Mouse (Mus musculus): ENCODE data around the gene Thada. TPM values are rescaled to one million over a fixed set of nuclear protein-coding genes. Genes with fewer than 3 reads are reported as not detected.

Gene Thada
- polyA plus RNA-seq, 1 experiment from 2014 or later, result 4.1 TPM

DNA sequence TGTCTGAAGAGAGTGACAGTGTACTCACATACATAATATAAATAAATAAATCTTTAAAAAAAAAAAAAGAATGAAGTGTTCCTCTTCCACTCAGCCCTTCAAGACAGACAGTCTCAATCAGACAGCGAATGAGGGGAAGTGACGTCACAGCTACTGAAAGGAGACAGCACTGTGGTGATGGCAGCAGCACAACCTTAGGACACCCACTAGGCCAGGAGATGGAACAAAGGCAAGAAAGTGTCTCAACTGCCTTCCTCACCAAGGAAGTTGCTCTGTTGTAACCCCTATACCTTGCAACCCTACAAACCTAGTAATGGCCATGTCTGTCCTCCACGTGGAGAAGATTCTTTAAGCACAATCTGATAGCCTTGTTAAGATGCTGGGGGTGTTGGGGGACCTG is 125.4 kb downstream of the Thada start:
- Histone ChIP-seq H3K9me3 (replicated peaks) (no peaks in the 10 kb centered on the region), H3K9ac (no peak overlapping the region), H3K4me3 (no peak overlapping the region), H3K4me2 (no peak overlapping the region), H3K27ac (no peak overlapping the region), H3K27me3 (no peaks in the 10 kb centered on the region), H3K4me1 (replicated peaks) (peaks cover 4% of the 10 kb centered on the region; the same call in 1 of the 2 replicates), H3K36me3 (no peaks in the 10 kb centered on the region; the same call in 1 of the 2 replicates)
- ATAC-seq (replicated peaks; ENCODE audit: insufficient number of reproducible peaks, insufficient read depth, low FRiP score, low read depth), result no peak
- WGBS, result 91% methylated on average over 3 of the region's 3 CpGs

DNA sequence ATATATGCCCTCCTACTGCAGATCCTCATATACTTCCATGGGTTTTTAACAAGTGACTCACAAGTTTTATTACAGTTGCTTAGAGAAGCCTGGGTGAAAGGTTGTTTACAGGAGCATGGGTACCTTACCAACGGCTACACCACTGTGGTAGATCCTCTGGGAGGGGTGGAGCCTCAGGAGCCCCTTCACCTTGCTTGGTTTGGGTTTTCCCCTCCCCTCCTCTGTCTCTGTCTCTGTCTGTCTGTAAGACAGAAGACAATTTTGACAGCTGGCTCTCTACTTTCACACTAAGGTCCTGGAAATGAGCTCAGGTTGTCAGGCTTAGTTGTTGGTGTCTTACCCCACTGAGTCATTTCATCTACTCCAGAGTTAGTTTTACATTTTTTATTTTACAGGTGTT is 130.0 kb downstream of the Thada start:
- Histone ChIP-seq H3K27ac (no peak overlapping the region), H3K4me3 (no peak overlapping the region), H3K9ac (no peak overlapping the region), H3K27me3 (no peaks in the 10 kb centered on the region), H3K36me3 (peaks cover 12% of the 10 kb centered on the region; the same call in 1 of the 2 replicates), H3K9me3 (replicated peaks) (no peaks in the 10 kb centered on the region), H3K4me1 (replicated peaks) (no peaks in the 10 kb centered on the region), H3K4me2 (no peak overlapping the region)
- 79% methylated on average over 1 of the region's 1 CpGs for WGBS
- ATAC-seq (replicated peaks; ENCODE audit: insufficient number of reproducible peaks, insufficient read depth, low FRiP score, low read depth), result no peak

DNA sequence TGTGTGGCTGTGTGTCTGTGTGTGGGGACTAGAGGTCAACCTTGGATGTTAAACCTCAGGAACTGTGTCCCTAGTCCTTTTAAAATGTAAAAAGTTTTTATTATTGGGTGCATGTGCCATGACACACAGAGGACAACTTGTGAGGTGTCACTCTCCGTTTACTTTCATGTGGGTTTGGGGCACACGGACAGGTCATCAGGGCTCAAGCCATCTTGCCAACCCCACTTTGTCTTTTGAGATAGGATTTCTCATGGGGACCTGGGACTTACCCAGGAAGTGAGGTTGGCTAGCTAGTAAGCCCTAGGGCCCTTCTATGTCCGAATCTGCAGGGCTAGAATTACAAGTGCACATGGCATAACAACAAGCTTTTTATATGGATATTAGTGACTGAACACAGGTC is 130.9 kb downstream of the Thada start:
- Histone ChIP-seq H3K4me3 (no peak overlapping the region), H3K27me3 (no peaks in the 10 kb centered on the region), H3K36me3 (peaks cover 12% of the 10 kb centered on the region; the same call in 1 of the 2 replicates), H3K4me1 (replicated peaks) (no peaks in the 10 kb centered on the region), H3K4me2 (no peak overlapping the region), H3K9me3 (replicated peaks) (no peaks in the 10 kb centered on the region), H3K27ac (no peak overlapping the region), H3K9ac (no peak overlapping the region)
- 82% methylated on average over 3 of the region's 3 CpGs for WGBS
- no peak for ATAC-seq (replicated peaks; ENCODE audit: insufficient number of reproducible peaks, insufficient read depth, low FRiP score, low read depth)

DNA sequence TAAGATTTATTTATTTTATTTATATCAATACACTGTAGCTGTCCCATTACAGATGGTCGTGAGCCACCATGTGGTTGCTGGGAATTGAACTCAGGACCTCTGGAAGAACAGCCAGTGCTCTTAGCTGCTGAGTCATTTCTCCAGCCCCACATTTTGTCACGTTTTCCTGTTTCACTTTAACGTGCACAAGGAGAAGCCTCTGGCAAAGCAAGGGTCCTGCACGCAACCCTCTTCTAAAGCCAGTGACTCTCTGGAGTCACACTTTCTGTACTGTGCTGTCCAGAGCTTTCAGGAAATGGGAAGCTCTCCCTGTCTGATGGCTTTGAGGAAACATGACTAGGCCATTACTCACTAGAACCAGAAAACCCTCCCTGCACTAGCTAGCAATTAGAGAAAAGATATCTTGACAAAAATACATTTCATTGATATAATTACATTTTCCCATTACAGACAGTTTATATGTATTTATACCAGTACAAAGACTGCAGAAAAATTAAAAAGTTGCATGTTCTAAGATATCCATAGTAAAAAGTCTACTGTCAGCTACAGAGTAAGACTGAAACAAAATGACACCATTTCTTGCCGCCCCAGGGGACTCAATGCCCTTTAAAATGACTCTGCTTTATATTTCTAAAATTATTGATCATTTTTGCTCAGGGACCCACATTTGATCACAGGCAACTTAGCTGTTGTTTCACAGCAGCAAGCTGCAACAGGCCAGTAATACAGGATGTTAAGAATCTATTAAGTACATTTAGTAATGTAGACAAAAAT is 131.6 kb downstream of the Thada start:
- Histone ChIP-seq H3K4me3 (no peak overlapping the region), H3K4me2 (no peak overlapping the region), H3K9ac (no peak overlapping the region), H3K27ac (no peak overlapping the region), H3K4me1 (replicated peaks) (no peaks in the 10 kb centered on the region), H3K27me3 (no peaks in the 10 kb centered on the region), H3K9me3 (replicated peaks) (no peaks in the 10 kb centered on the region), H3K36me3 (peaks cover 12% of the 10 kb centered on the region; the same call in 1 of the 2 replicates)
- ATAC-seq (replicated peaks; ENCODE audit: insufficient number of reproducible peaks, insufficient read depth, low FRiP score, low read depth), result no peak
- WGBS, result 72% methylated on average over 5 of the region's 5 CpGs

- H3K27me3 ChIP-seq, result no peaks in the 10 kb centered on the region
- no peaks in the 10 kb centered on the region for H3K9me3 ChIP-seq (replicated peaks)
- no peak overlapping the region for H3K4me3 ChIP-seq
- 81% methylated on average over 5 of the region's 5 CpGs for WGBS
- no peak overlapping the region for H3K27ac ChIP-seq
- peaks cover 12% of the 10 kb centered on the region; the same call in 1 of the 2 replicates for H3K36me3 ChIP-seq
- H3K9ac ChIP-seq, result no peak overlapping the region
- no peak for ATAC-seq (replicated peaks; ENCODE audit: insufficient number of reproducible peaks, insufficient read depth, low FRiP score, low read depth)
- H3K4me1 ChIP-seq (replicated peaks), result no peaks in the 10 kb centered on the region
- H3K4me2 ChIP-seq, result no peak overlapping the region
Observed at GRCm38 (mm10) chr17:84332940-84333339, 133.1 kb downstream of the Thada start.

GRCm38 (mm10) chr17:84330986-84331385 is 135.0 kb downstream of the Thada start:
- Histone ChIP-seq H3K27me3 (no peaks in the 10 kb centered on the region), H3K4me1 (replicated peaks) (no peaks in the 10 kb centered on the region), H3K4me2 (no peak overlapping the region), H3K36me3 (peaks cover 12% of the 10 kb centered on the region; the same call in 1 of the 2 replicates), H3K9me3 (replicated peaks) (no peaks in the 10 kb centered on the region), H3K4me3 (no peak overlapping the region), H3K27ac (no peak overlapping the region), H3K9ac (no peak overlapping the region)
- no peak for ATAC-seq (replicated peaks; ENCODE audit: insufficient number of reproducible peaks, insufficient read depth, low FRiP score, low read depth)
- WGBS, result 86% methylated on average over 8 of the region's 8 CpGs

DNA sequence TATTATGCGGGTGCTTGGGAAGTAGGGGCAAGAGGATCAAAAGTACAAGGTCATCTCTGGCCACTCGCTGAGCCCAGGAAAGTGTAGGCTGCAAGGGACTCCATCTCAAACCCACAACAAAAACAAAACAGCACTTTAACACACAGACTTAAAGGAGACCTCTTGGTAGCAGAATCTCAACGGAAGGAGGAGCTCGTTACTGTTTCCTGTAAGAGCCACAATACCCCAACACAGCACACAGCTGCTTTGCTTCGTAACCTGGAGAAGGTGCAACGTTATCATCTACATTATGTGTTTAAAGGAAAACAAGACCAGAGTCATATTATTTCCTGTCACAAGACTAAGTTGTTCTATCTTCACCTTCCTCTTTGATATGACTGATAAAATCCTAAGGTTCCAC is 135.5 kb downstream of the Thada start:
- no peak overlapping the region for H3K4me2 ChIP-seq
- WGBS, result 79% methylated on average over 6 of the region's 6 CpGs
- no peak overlapping the region for H3K9ac ChIP-seq
- no peak overlapping the region for H3K27ac ChIP-seq
- no peaks in the 10 kb centered on the region for H3K4me1 ChIP-seq (replicated peaks)
- H3K4me3 ChIP-seq, result no peak overlapping the region
- no peaks in the 10 kb centered on the region for H3K9me3 ChIP-seq (replicated peaks)
- peaks cover 12% of the 10 kb centered on the region; the same call in 1 of the 2 replicates for H3K36me3 ChIP-seq
- ATAC-seq (replicated peaks; ENCODE audit: insufficient number of reproducible peaks, insufficient read depth, low FRiP score, low read depth), result no peak
- H3K27me3 ChIP-seq, result no peaks in the 10 kb centered on the region

GRCm38 (mm10) chr17:84329906-84330470 is 136.0 kb downstream of the Thada start:
- no peaks in the 10 kb centered on the region for H3K4me1 ChIP-seq (replicated peaks)
- H3K9ac ChIP-seq, result no peak overlapping the region
- H3K4me3 ChIP-seq, result no peak overlapping the region
- no peak overlapping the region for H3K27ac ChIP-seq
- ATAC-seq (replicated peaks; ENCODE audit: insufficient number of reproducible peaks, insufficient read depth, low FRiP score, low read depth), result no peak
- H3K9me3 ChIP-seq (replicated peaks), result no peaks in the 10 kb centered on the region
- H3K27me3 ChIP-seq, result no peaks in the 10 kb centered on the region
- WGBS, result 86% methylated on average over 4 of the region's 4 CpGs
- peaks cover 12% of the 10 kb centered on the region; the same call in 1 of the 2 replicates for H3K36me3 ChIP-seq
- H3K4me2 ChIP-seq, result no peak overlapping the region

- H3K27ac ChIP-seq, result no peak overlapping the region
- 68% methylated on average over 2 of the region's 2 CpGs for WGBS
Observed at GRCm38 (mm10) chr17:84328526-84328925, 137.5 kb downstream of the Thada start.

DNA sequence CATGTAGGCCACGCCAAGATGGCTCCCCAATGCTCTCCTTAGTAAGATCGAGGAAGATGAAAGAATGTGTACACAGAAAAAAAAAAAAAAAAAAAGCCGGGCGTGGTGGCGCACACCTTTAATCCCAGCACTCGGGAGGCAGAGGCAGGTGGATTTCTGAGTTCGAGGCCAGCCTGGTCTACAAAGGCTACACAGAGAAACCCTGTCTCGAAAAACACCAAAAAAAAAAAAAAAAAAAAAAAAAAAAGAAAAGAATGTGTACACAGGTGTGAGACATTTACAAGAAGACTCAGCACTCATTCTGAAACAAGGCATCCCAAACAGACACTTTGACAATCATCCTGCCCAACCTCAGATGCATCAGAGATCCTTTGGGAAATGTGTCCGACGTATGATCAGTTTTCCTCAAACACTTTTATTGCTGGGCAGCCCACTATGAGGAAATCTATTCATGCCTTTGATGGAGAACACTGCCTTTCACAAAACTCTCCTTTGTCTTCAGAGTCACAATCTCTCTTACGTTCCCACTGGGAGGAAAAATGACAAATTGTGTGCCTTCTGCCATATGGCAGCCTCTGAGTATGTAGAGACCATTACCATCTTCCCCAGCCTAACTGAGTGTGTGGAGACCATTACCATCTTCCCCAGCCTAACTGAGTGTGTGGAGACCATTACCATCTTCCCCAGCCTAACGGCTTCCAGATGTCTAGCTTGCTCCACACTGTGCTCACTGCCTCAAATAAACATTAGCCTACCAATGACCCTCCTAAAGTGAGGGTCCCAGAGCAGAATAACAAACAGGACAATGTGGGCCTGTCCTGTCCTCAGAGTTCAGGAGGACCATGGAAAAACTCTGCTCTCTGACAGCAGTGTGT is 138.7 kb downstream of the Thada start:
- no peaks in the 10 kb centered on the region for H3K9me3 ChIP-seq (replicated peaks)
- ATAC-seq (replicated peaks; ENCODE audit: insufficient number of reproducible peaks, insufficient read depth, low FRiP score, low read depth), result no peak
- H3K4me3 ChIP-seq, result no peak overlapping the region
- no peak overlapping the region for H3K4me2 ChIP-seq
- H3K9ac ChIP-seq, result no peak overlapping the region
- H3K27me3 ChIP-seq, result no peaks in the 10 kb centered on the region
- no peaks in the 10 kb centered on the region for H3K4me1 ChIP-seq (replicated peaks)
- 90% methylated on average over 12 of the region's 12 CpGs for WGBS
- H3K36me3 ChIP-seq, result peaks cover 3% of the 10 kb centered on the region; the same call in 1 of the 2 replicates
- no peak overlapping the region for H3K27ac ChIP-seq

More at GRCm38 (mm10) chr17:84328526-84328925, 137.5 kb downstream of the Thada start:
- H3K27me3 ChIP-seq, result no peaks in the 10 kb centered on the region
- no peak for ATAC-seq (replicated peaks; ENCODE audit: insufficient number of reproducible peaks, insufficient read depth, low FRiP score, low read depth)
- H3K9ac ChIP-seq, result no peak overlapping the region
- no peaks in the 10 kb centered on the region for H3K4me1 ChIP-seq (replicated peaks)
- no peak overlapping the region for H3K4me2 ChIP-seq
- no peak overlapping the region for H3K4me3 ChIP-seq
- peaks cover 10% of the 10 kb centered on the region; the same call in 1 of the 2 replicates for H3K36me3 ChIP-seq
- no peaks in the 10 kb centered on the region for H3K9me3 ChIP-seq (replicated peaks)

DNA sequence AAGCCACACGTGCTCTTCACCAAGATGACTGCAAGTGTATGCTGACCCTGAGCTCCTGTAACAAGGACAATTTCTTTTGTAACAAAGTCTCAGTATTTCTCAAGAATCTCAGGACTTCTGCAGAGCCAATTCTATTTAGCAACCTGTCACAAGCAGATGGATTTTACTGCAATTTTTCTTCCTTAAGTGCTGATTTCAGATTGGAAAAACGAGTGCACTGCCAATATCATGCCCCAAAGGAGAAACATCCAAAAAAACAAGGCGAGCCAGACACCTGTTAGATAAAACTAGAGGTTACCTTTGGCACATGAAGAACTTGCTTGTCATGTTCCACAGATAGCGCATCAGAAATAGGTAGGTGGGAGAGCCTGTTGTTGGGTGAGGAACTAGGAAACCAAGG is 143.8 kb downstream of the Thada start:
- Histone ChIP-seq H3K27me3 (no peaks in the 10 kb centered on the region), H3K4me3 (no peak overlapping the region), H3K36me3 (no peaks in the 10 kb centered on the region), H3K9ac (no peak overlapping the region), H3K4me1 (replicated peaks) (no peaks in the 10 kb centered on the region), H3K4me2 (no peak overlapping the region), H3K27ac (no peak overlapping the region), H3K9me3 (replicated peaks) (no peaks in the 10 kb centered on the region)
- 83% methylated on average over 4 of the region's 4 CpGs for WGBS
- ATAC-seq (replicated peaks; ENCODE audit: insufficient number of reproducible peaks, insufficient read depth, low FRiP score, low read depth), result no peak
